Mouse (Mus musculus) midbrain, embryonic 15.5 days (tissue): ENCODE measurements around the gene Ehmt2. TPM values are rescaled to one million over a fixed set of nuclear protein-coding genes. Genes with fewer than 3 reads are reported as not detected.
A peak's percentile ranks its signal among the peaks of the same experiment; 100 is the strongest.
"Not testable (repeated sequence)": the region's sequence is repeated elsewhere in the genome, so short reads cannot be mapped to it uniquely, and the experiment has no call there.

Experiments used
- ATAC-seq: fragments of 200-750 bp; cut with Nextera tagmentation; replicated peaks from 2 replicates; pipeline ENCODE4 v1.8.0; 2017; ENCODE audit warnings: moderate TSS enrichment
- H3K27ac ChIP-seq: fragments of 300-500 bp; sonication (generic); 2 replicates; pipeline ENCODE4 v1.5.1; 2015; ENCODE audit warnings: mild to moderate bottlenecking, inconsistent platforms
- H3K27me3 ChIP-seq: fragments of 300-500 bp; sonication (generic); replicated peaks from 2 replicates; pipeline ENCODE4 v1.6.1; 2015; ENCODE audit warnings: inconsistent platforms
- H3K36me3 ChIP-seq: fragments of 300-500 bp; sonication (generic); replicated peaks from 2 replicates; pipeline ENCODE4 v1.6.1; 2015; ENCODE audit warnings: inconsistent platforms
- H3K4me1 ChIP-seq: fragments of 300-500 bp; sonication (generic); 2 replicates; pipeline ENCODE4 v1.6.1; 2015; ENCODE audit warnings: inconsistent platforms
- H3K4me2 ChIP-seq: fragments of 300-500 bp; sonication (generic); 2 replicates; pipeline ENCODE4 v1.6.1; 2015; ENCODE audit warnings: inconsistent platforms, mild to moderate bottlenecking, moderate library complexity
- H3K4me3 ChIP-seq: fragments of 300-500 bp; sonication (generic); 2 replicates; pipeline ENCODE4 v1.5.1; 2015; ENCODE audit warnings: mild to moderate bottlenecking, inconsistent platforms
- H3K9ac ChIP-seq: fragments of 300-500 bp; sonication (generic); 2 replicates; pipeline ENCODE4 v1.6.1; 2015; ENCODE audit warnings: mild to moderate bottlenecking, inconsistent platforms
- H3K9me3 ChIP-seq: fragments of 300-500 bp; sonication (generic); 2 replicates; pipeline ENCODE4 v1.6.1; 2016; ENCODE audit warnings: inconsistent platforms
- WGBS: fragments of 180-500 bp; shearing (Covaris S2); methylation state at CpG from one replicate; pipeline ENCODE4 v1.1.7; 2015; ENCODE audit warnings: mixed read lengths; 5-methylcytosine and 5-hydroxymethylcytosine counted together
- polyA plus RNA-seq: library from polyadenylated mRNA; unstranded; fragments of >200 nt; fragmentation: Nextera tagmentation; extraction: Ambion mirVana; gene quantifications from 2 replicates; pipeline ENCODE4 v1.2.1, GENCODE M21; 2015

Gene Ehmt2
- polyA plus RNA-seq, 1 experiment from 2014 or later, result 119 TPM

DNA sequence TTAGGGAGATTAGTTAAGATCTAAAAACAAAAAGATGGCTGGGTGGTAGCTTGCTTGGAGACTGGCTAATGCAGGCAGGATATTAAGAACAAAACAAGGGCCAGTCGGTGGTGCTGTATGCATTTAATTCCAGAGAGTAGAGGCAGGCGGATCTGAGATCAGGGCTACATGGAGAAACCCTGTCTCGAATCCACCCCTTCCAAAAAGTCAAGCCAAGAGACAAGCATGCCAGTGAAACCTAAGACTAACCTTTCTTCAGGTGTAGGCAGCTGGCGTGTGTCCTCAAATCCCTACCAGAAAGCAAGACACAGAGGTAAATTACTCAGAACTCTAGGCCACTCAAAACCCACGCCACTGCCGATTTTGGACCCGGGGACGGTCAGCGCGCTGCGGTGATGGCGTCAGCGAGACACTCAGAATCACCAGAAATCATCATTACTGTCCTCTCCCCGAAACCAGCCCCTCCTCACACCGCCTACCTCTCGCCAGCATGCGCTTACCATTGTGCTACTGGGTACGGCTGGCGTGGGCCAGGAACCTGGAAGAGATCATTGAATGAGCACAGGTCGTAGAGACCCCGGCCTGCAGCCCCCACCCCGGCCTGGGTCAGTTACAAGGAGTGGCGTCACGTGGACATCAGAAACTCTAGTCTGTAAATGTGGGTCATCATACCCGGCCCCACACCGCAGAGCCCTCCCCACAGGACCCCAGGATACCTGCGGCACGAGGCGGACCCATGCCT is 53.5 kb downstream of the Ehmt2 start:
- Histone ChIP-seq H3K27me3 (peaks cover 12% of the 10 kb centered on the region), H3K4me1 (peaks cover 16% of the 10 kb centered on the region), H3K36me3 (peaks cover 4% of the 10 kb centered on the region; the same call in 1 of the 2 replicates), H3K4me2 (peak overlapping the region; percentile 72), H3K4me3 (peak overlapping the region; percentile 94), H3K27ac (peak overlapping the region; percentile 89), H3K9me3 (no peaks in the 10 kb centered on the region), H3K9ac (peak overlapping the region; percentile 100)
- 1% methylated on average over 29 of the region's 29 CpGs for WGBS
- ATAC-seq, result peak; percentile 75

DNA sequence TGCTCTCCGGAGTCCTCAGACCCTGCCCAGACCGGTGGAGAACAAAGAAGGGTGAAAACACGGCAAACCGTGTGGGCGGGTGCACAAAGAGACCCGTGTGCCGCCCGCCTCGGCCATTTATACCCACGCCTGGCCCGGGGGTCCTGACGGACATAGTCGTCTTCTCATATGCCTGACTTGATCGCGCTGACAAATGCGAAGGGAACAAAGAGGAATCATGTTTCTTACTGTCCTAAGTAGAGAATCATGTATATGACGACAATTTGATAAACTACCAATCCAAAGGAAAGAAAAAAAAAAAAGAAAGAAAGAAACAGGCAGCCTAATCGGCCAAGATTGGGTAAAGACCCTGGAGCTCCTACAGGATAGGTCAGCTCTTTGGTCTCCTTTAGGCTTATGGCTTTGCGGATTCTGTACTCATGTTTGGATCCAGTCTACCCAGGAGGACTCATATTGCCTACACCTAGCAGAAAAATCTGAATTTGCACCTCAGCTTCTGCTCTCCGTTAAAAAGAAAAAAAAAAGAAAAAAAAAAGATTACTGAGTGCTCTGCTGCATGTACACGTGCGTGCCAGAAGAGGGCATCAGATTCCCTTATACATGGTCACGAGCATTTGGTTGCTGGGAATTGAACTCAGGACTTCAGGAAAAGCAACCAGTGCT is 54.2 kb downstream of the Ehmt2 start:
- Histone ChIP-seq H3K4me3 (peak overlapping the region; percentile 94), H3K4me1 (peaks cover 16% of the 10 kb centered on the region), H3K27me3 (peaks cover 14% of the 10 kb centered on the region), H3K9me3 (no peaks in the 10 kb centered on the region), H3K36me3 (peaks cover 4% of the 10 kb centered on the region; the same call in 1 of the 2 replicates), H3K27ac (peak overlapping the region; percentile 89), H3K4me2 (peak overlapping the region; percentile 72), H3K9ac (peak overlapping the region; percentile 100)
- ATAC-seq, result peak; percentile 89
- WGBS, result under 1% methylated on average over 23 of the region's 23 CpGs

DNA sequence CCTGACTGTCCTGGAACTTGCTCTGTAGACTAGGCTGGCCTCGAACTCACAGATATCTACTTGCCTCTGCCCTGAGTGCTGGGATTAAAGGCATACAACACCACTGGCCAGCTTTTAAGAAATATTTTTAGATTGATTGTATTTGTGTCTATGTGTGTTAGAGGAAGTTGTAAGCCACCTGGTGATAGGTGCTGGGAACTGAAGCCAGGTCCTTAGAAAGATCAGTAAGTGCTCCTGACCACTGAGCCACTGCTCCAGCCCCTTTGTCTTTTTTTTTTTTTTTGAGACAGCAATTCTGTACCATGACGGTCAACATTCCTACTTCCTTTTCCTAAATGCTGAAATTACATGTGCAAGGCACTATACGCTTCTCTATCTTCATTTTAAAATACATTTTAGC is 55.0 kb downstream of the Ehmt2 start:
- Histone ChIP-seq H3K4me2 (0 out of 2 replicates have a peak overlapping the region, but pooled peaks have one; percentile 72), H3K27ac (no peak overlapping the region), H3K4me1 (peaks cover 16% of the 10 kb centered on the region), H3K36me3 (peaks cover 4% of the 10 kb centered on the region; the same call in 1 of the 2 replicates), H3K9me3 (no peaks in the 10 kb centered on the region), H3K4me3 (peak overlapping the region; percentile 94), H3K9ac (no peak overlapping the region), H3K27me3 (peaks cover 14% of the 10 kb centered on the region)
- no peak for ATAC-seq
- 93% methylated on average over 3 of the region's 3 CpGs for WGBS

DNA sequence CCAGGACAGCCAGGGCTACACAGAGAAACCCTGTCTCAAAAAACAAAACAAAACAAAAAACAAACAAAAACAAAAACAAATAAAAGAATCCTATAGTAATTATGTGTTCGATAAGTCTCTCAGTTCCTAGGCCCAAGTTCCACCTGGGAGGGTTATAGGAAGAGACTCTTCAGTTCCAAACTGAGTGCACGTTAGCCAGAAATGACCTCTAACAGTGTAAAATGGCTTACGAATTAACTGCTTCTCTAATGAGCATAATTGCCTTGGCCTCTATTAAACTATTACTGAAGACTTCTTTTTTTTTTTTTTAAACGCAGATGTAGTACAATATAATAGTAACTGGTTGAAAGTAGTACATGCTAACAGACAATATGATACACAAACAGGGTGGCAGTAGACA is 55.6 kb downstream of the Ehmt2 start:
- WGBS, result 96% methylated on average over 4 of the region's 4 CpGs
- no peak overlapping the region for H3K9ac ChIP-seq
- no peak overlapping the region for H3K4me2 ChIP-seq
- H3K27me3 ChIP-seq, result peaks cover 14% of the 10 kb centered on the region
- no peak for ATAC-seq
- no peak overlapping the region for H3K4me3 ChIP-seq
- peaks cover 4% of the 10 kb centered on the region; the same call in 1 of the 2 replicates for H3K36me3 ChIP-seq
- H3K4me1 ChIP-seq, result peaks cover 16% of the 10 kb centered on the region
- no peaks in the 10 kb centered on the region for H3K9me3 ChIP-seq
- H3K27ac ChIP-seq, result no peak overlapping the region

DNA sequence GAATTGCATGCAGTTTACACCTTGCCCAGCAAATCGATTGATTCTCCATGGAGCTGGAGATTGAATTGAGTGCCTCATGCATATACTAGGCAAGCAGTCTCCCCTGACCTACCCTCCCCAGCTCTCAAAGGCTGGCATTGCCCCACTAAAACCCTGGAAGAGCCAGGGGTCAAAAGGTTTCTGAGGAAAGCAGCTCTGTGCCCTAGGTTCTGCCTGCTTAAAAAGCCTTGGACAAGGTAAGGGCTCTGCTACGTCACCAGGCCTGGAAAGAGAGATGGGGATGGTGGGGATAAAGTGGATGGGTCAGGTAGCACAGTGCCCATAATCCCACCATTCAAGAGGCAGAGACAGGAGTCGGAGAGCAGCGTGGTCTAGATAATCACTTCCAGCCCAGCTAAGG is 56.6 kb downstream of the Ehmt2 start:
- Histone ChIP-seq H3K27ac (no peak overlapping the region), H3K36me3 (no peaks in the 10 kb centered on the region), H3K9ac (no peak overlapping the region), H3K4me1 (peaks cover 21% of the 10 kb centered on the region), H3K9me3 (no peaks in the 10 kb centered on the region), H3K27me3 (peaks cover 20% of the 10 kb centered on the region), H3K4me2 (no peak overlapping the region), H3K4me3 (no peak overlapping the region)
- 81% methylated on average over 4 of the region's 4 CpGs for WGBS
- no peak for ATAC-seq

DNA sequence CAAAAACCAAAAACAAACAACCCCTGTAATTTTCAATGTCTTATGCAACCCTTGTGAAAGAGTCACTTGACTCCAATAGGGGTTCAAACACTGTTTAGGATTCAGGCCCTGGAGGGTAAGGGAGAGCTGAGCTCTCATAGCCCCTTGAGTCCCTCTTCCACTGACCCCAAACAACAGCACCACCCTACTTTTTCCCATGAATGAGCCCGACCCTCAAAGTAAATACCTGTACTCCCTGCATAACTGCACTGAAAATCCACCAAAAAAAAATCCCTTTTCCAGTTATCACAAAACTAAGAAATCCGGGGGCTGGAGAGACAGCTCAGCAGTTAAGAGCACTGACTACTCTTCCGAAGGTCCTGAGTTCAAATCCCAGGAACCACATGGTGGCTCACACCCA is 57.6 kb downstream of the Ehmt2 start:
- Histone ChIP-seq H3K36me3 (no peaks in the 10 kb centered on the region), H3K9ac (no peak overlapping the region), H3K4me1 (peaks cover 13% of the 10 kb centered on the region), H3K9me3 (no peaks in the 10 kb centered on the region), H3K27me3 (peaks cover 24% of the 10 kb centered on the region), H3K4me2 (no peak overlapping the region), H3K4me3 (no peak overlapping the region), H3K27ac (no peak overlapping the region)
- 89% methylated on average over 3 of the region's 3 CpGs for WGBS
- ATAC-seq, result no peak

DNA sequence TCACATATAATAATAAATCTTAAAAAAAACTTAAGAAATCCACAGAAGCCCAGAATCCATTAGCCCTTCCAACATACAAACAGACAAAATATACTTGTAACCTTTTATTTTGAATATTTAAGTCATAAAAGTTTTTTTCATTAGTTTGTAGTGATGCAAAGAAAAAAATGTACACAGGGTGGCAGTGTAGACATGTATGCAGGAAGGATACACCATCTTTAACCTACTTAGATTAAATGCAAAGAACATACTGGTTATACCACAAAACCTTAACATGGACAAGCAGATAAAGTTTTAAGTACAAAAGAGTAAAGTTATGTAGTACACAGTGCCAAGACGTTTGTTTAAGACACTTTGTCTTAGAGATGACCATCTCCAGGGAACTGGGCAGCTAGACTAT is 58.1 kb downstream of the Ehmt2 start:
- Histone ChIP-seq H3K4me3 (no peak overlapping the region), H3K9ac (no peak overlapping the region), H3K36me3 (no peaks in the 10 kb centered on the region), H3K27ac (no peak overlapping the region), H3K9me3 (no peaks in the 10 kb centered on the region), H3K4me2 (no peak overlapping the region), H3K27me3 (peaks cover 27% of the 10 kb centered on the region), H3K4me1 (peaks cover 9% of the 10 kb centered on the region)
- no peak for ATAC-seq
- 51% methylated on average over 1 of the region's 1 CpGs for WGBS

DNA sequence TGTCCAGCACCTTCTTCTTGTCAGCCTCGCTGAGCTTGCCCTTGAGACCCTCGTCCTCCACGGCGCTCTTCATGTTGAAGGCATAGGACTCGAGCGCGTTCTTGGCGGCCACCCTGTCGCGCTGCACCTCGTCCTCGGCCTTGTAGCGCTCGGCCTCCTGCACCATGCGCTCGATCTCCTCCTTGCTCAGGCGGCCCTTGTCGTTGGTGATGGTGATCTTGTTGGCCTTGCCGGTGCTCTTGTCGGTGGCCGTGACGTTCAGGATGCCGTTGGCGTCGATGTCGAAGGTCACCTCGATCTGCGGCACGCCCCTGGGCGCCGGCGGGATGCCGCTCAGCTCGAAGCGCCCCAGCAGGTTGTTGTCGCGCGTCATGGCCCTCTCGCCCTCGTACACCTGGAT is 59.0 kb downstream of the Ehmt2 start:
- not testable (repeated sequence) for H3K9ac ChIP-seq, H3K4me2 ChIP-seq, H3K9me3 ChIP-seq, ATAC-seq, H3K4me1 ChIP-seq, H3K4me3 ChIP-seq, H3K27ac ChIP-seq, H3K36me3 ChIP-seq
- 11% methylated on average over 39 of the region's 40 CpGs for whole genome bisulfite sequencing
- peaks cover 28% of the 10 kb centered on the region for H3K27me3 ChIP-seq

DNA sequence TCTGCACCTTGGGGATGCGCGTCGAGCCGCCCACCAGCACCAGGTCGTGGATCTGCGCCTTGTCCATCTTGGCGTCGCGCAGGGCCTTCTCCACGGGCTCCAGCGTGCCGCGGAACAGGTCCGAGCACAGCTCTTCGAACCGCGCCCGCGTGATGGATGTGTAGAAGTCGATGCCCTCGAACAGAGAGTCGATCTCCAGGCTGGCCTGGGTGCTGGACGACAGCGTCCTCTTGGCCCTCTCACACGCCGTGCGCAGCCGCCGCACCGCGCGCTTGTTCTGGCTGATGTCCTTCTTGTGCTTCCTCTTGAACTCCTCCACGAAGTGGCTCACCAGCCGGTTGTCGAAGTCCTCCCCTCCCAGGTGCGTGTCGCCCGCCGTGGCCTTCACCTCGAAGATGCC is 59.7 kb downstream of the Ehmt2 start:
- H3K9ac ChIP-seq, ATAC-seq, H3K27ac ChIP-seq, H3K4me1 ChIP-seq, H3K4me3 ChIP-seq, H3K4me2 ChIP-seq, H3K9me3 ChIP-seq, H3K36me3 ChIP-seq: not testable (repeated sequence)
- H3K27me3 ChIP-seq, result peaks cover 28% of the 10 kb centered on the region
- 31% methylated on average over 28 of the region's 40 CpGs for WGBS

DNA sequence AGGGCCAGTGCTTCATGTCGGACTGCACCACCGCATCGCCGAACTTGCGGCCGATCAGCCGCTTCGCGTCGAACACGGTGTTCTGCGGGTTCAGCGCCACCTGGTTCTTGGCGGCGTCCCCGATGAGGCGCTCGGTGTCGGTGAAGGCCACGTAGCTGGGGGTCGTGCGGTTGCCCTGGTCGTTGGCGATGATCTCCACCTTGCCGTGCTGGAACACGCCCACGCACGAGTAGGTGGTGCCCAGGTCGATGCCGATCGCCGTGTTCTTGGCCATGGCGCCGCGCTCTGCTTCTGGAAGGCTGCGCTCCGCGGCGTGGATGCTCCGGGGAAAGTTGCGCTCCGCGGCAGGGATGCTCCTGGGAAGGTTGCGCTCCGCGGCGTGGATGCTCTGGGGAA is 60.5 kb downstream of the Ehmt2 start:
- Histone ChIP-seq H3K4me3 (peak overlapping the region; percentile 41), H3K27me3 (peaks cover 28% of the 10 kb centered on the region), H3K4me2 (peak overlapping the region; percentile 81), H3K9ac (peak overlapping the region; percentile 34; the same call in 1 of the 2 replicates)
- WGBS, result under 1% methylated on average over 23 of the region's 47 CpGs
- not testable (repeated sequence) for H3K27ac ChIP-seq, H3K4me1 ChIP-seq, H3K36me3 ChIP-seq, H3K9me3 ChIP-seq
- peak; percentile 57 for ATAC-seq

DNA sequence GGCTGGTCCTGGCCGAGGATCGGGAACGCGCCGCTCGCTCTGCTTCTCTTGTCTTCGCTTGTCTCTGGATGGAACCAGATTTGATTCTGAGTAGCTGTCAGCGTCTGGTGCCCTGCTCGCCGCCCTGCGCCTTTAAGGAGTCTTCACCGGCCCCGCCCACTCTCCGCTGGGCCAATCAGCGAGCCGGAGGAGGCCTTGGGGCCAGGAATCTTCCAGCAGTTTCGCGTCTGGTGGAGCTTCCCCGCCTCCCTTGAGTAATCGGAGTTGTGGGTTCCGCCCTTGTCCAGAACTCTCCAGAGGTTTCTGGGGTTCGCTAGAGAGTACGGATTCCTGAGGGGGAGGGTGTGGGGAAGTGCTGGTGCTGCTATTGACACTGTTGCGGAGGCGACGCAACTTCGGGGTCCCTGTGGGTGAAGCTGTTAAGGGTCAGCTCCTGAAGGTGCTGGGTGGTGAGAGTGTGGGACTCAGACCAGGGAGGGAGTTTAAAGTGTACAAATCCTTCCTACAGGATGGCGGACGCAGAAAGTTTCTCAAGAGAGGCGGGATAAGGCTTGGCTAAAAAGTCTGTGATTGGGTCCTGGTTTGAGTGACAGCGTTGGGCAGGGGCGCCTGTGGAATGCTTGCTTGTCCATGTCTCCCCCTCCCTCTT is 61.0 kb downstream of the Ehmt2 start, which contains the start of gene Hspa1b:
Gene Hspa1b, minus strand, starts transcription at position 109 of the 649 bp plus-strand sequence.
- peak; percentile 94 for ATAC-seq
- not testable (repeated sequence) for H3K9me3 ChIP-seq, H3K4me1 ChIP-seq, H3K36me3 ChIP-seq
- Histone ChIP-seq H3K9ac (peak within 1 kb of the TSS; percentile 34; the same call in 1 of the 2 replicates), H3K4me3 (peak within 1 kb of the TSS; percentile 41), H3K27ac (peak within 1 kb of the TSS; percentile 66; the same call in 1 of the 2 replicates), H3K27me3 (peaks cover 28% of the 10 kb centered on the region), H3K4me2 (peak within 1 kb of the TSS; percentile 81)
- WGBS, result under 1% methylated on average over 31 of the region's 32 CpGs

DNA sequence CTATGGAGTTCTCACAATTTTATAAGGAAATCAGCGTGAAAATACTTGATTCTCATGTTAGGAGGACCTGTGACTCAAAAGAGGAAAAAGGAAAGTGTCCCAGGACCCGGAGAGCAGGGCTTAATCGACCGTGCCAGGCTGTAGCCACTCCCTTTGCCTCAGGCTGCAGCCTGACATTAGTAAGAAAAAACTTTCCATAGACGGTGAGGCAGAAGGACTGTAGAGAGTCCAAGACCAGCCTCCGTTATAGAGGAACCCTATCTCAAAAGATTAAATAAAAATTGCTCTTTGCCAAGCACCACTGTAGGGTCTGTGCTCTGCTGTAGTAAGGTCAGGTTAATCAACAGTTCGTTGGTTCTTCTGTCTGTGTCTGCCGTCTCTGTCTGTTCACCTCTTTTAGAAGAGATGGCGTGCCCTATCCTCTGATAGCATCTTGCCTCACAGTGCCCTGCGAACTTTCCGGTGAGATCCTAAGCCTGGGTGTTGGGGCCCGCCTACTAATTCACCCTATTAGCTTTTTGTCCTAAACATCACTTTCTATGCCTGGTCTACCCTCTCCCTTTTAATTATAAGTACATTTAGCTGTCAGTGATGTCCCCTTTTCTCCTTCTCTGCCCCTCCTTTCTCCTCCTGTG is 61.7 kb downstream of the Ehmt2 start:
- 0 out of 2 replicates have a peak overlapping the region, but pooled peaks have one; percentile 66 for H3K27ac ChIP-seq
- peaks cover 8% of the 10 kb centered on the region for H3K4me1 ChIP-seq
- no peaks in the 10 kb centered on the region for H3K36me3 ChIP-seq
- no peak for ATAC-seq
- H3K4me3 ChIP-seq, result peak overlapping the region; percentile 41
- no peaks in the 10 kb centered on the region for H3K9me3 ChIP-seq
- peak overlapping the region; percentile 81 for H3K4me2 ChIP-seq
- H3K27me3 ChIP-seq, result peaks cover 28% of the 10 kb centered on the region
- 15% methylated on average over 12 of the region's 12 CpGs for WGBS
- no peak overlapping the region for H3K9ac ChIP-seq
